Mouse (Mus musculus) heart, adult 2 months (tissue): ENCODE measurements around the gene Olfml2b.

Experiments
- CTCF ChIP-seq: fragments of 200-600 bp; IDR thresholded peaks from 2 replicates; pipeline ENCODE4 v1.8.1; 2022; ENCODE audit warnings: antibody characterized with exemption, mild to moderate bottlenecking, moderate library complexity
- EP300 ChIP-seq: fragments of 200-500 bp; IDR thresholded peaks from 2 replicates; pipeline ENCODE4 v1.6.1; 2011; ENCODE audit warnings: low read depth, low read length, control low read depth; ENCODE audit not compliant: insufficient read depth
- POLR2A ChIP-seq: fragments of 200-500 bp; IDR thresholded peaks from 2 replicates; pipeline ENCODE4 v1.6.1; 2011; ENCODE audit warnings: mild to moderate bottlenecking, low read depth, low read length, control low read depth; ENCODE audit not compliant: insufficient read depth

GRCm38 (mm10) chr1:170645896-170646605, 1.7 kb downstream of the Olfml2b start:
- no peak for TF ChIP-seq POLR2A
- no peak for TF ChIP-seq EP300
- TF ChIP-seq CTCF: no peak
